Mouse (Mus musculus) stomach, embryonic 15.5 days (tissue): ENCODE measurements at regions not wholly inside any gene's neighbourhood (a gene's known extent, or its start where the extent isn't known, plus 50 kb on each side); places are given as distances from the start of the nearest gene placed in this dataset.

ENCODE experiments used
- ATAC-seq: fragments of 200-750 bp; cut with Nextera tagmentation; 2 replicates; pipeline ENCODE4 v1.8.0; 2017; ENCODE audit warnings: low read depth, moderate number of reproducible peaks, moderate TSS enrichment; ENCODE audit not compliant: insufficient read depth, low FRiP score
- H3K27ac ChIP-seq: fragments of 300-500 bp; sonication (generic); 2 replicates; pipeline ENCODE4 v1.5.1; 2015; ENCODE audit warnings: mild to moderate bottlenecking, inconsistent platforms
- H3K27me3 ChIP-seq: fragments of 300-500 bp; sonication (generic); replicated peaks from 2 replicates; pipeline ENCODE4 v1.6.1; 2015; ENCODE audit warnings: inconsistent platforms
- H3K36me3 ChIP-seq: fragments of 300-500 bp; sonication (generic); 2 replicates; pipeline ENCODE4 v1.6.1; 2015; ENCODE audit warnings: inconsistent platforms
- H3K4me1 ChIP-seq: fragments of 300-500 bp; sonication (generic); 2 replicates; pipeline ENCODE4 v1.6.1; 2015; ENCODE audit warnings: inconsistent platforms
- H3K4me2 ChIP-seq: fragments of 300-500 bp; sonication (generic); 2 replicates; pipeline ENCODE4 v1.6.1; 2015; ENCODE audit warnings: mild to moderate bottlenecking, inconsistent platforms
- H3K4me3 ChIP-seq: fragments of 300-500 bp; sonication (generic); replicated peaks from 2 replicates; pipeline ENCODE4 v1.5.1; 2015; ENCODE audit warnings: inconsistent platforms
- H3K9ac ChIP-seq: fragments of 300-500 bp; sonication (generic); 2 replicates; pipeline ENCODE4 v1.6.1; 2015; ENCODE audit warnings: inconsistent platforms
- H3K9me3 ChIP-seq: fragments of 300-500 bp; sonication (generic); 2 replicates; pipeline ENCODE4 v1.6.1; 2016; ENCODE audit warnings: inconsistent platforms
- WGBS: fragments of 180-500 bp; shearing (Covaris S2); methylation state at CpG from one replicate; pipeline ENCODE4 v1.1.7; 2015; 5-methylcytosine and 5-hydroxymethylcytosine counted together

GRCm38 (mm10) chr3:142965604-142966003 is 83.8 kb upstream of the Pkn2 start:
- H3K9me3 ChIP-seq = no peaks in the 10 kb centered on the region
- H3K27ac ChIP-seq = no peak overlapping the region
- no peaks in the 10 kb centered on the region for H3K36me3 ChIP-seq
- no peak overlapping the region for H3K4me2 ChIP-seq
- H3K9ac ChIP-seq = no peak overlapping the region
- no peaks in the 10 kb centered on the region for H3K4me1 ChIP-seq
- 61% methylated on average over 4 of the region's 4 CpGs for WGBS
- no peak overlapping the region for H3K4me3 ChIP-seq
- ATAC-seq = no peak
- H3K27me3 ChIP-seq = no peaks in the 10 kb centered on the region

- Histone ChIP-seq H3K27me3 (no peaks in the 10 kb centered on the region), H3K4me3 (no peak overlapping the region), H3K9ac (no peak overlapping the region), H3K27ac (peak overlapping the region; percentile 57; the same call in 1 of the 2 replicates), H3K36me3 (no peaks in the 10 kb centered on the region), H3K4me2 (no peak overlapping the region), H3K4me1 (no peaks in the 10 kb centered on the region), H3K9me3 (no peaks in the 10 kb centered on the region)
- no peak; the same call in 1 of the 2 replicates for ATAC-seq
- WGBS = 78% methylated on average over 4 of the region's 4 CpGs
These were observed 82.1 kb upstream of the Pkn2 start for GRCm38 (mm10) chr3:142963818-142964372.

- no peaks in the 10 kb centered on the region for H3K36me3 ChIP-seq
- no peaks in the 10 kb centered on the region for H3K27me3 ChIP-seq
- ATAC-seq = no peak
- no peaks in the 10 kb centered on the region for H3K4me1 ChIP-seq
- no peak overlapping the region for H3K4me3 ChIP-seq
- H3K9ac ChIP-seq = no peak overlapping the region
- 83% methylated on average over 8 of the region's 8 CpGs for WGBS
- H3K27ac ChIP-seq = no peak overlapping the region
- H3K4me2 ChIP-seq = no peak overlapping the region
- no peaks in the 10 kb centered on the region for H3K9me3 ChIP-seq
These were observed 76.0 kb upstream of the Pkn2 start for GRCm38 (mm10) chr3:142957768-142958167.

- Histone ChIP-seq H3K9ac (no peak overlapping the region), H3K4me1 (no peaks in the 10 kb centered on the region), H3K9me3 (no peaks in the 10 kb centered on the region), H3K4me3 (no peak overlapping the region), H3K4me2 (no peak overlapping the region), H3K27me3 (no peaks in the 10 kb centered on the region), H3K27ac (no peak overlapping the region), H3K36me3 (no peaks in the 10 kb centered on the region)
- no peak for ATAC-seq
- WGBS = 39% methylated on average over 7 of the region's 7 CpGs
These were observed 67.0 kb upstream of the Pkn2 start for GRCm38 (mm10) chr3:142948771-142949170.

- no peak overlapping the region for H3K4me3 ChIP-seq
- no peak overlapping the region for H3K9ac ChIP-seq
- H3K27me3 ChIP-seq = no peaks in the 10 kb centered on the region
- no peaks in the 10 kb centered on the region for H3K4me1 ChIP-seq
- 38% methylated on average over 6 of the region's 6 CpGs for WGBS
- ATAC-seq = no peak
- H3K9me3 ChIP-seq = no peaks in the 10 kb centered on the region
- no peak overlapping the region for H3K27ac ChIP-seq
- no peaks in the 10 kb centered on the region for H3K36me3 ChIP-seq
- H3K4me2 ChIP-seq = no peak overlapping the region
These were observed 59.7 kb upstream of the Pkn2 start for GRCm38 (mm10) chr3:142941319-142942024.

GRCm38 (mm10) chr3:142940874-142941273 is 59.1 kb upstream of the Pkn2 start:
- no peaks in the 10 kb centered on the region for H3K36me3 ChIP-seq
- H3K4me1 ChIP-seq = no peaks in the 10 kb centered on the region
- no peaks in the 10 kb centered on the region for H3K27me3 ChIP-seq
- no peak overlapping the region for H3K9ac ChIP-seq
- H3K4me3 ChIP-seq = no peak overlapping the region
- H3K9me3 ChIP-seq = no peaks in the 10 kb centered on the region
- 73% methylated on average over 5 of the region's 5 CpGs for WGBS
- H3K4me2 ChIP-seq = no peak overlapping the region
- H3K27ac ChIP-seq = no peak overlapping the region
- no peak for ATAC-seq

- H3K9ac ChIP-seq = no peak overlapping the region
- no peak overlapping the region for H3K4me3 ChIP-seq
- H3K36me3 ChIP-seq = no peaks in the 10 kb centered on the region
- WGBS = 33% methylated on average over 1 of the region's 1 CpGs
- no peak for ATAC-seq
- H3K9me3 ChIP-seq = no peaks in the 10 kb centered on the region
- H3K27ac ChIP-seq = no peak overlapping the region
- H3K4me2 ChIP-seq = no peak overlapping the region
- no peaks in the 10 kb centered on the region for H3K4me1 ChIP-seq
- no peaks in the 10 kb centered on the region for H3K27me3 ChIP-seq
These were observed 58.0 kb upstream of the Pkn2 start for GRCm38 (mm10) chr3:142939773-142940172.

- Histone ChIP-seq H3K9me3 (no peaks in the 10 kb centered on the region), H3K4me2 (peak overlapping the region; percentile 21; the same call in 1 of the 2 replicates), H3K36me3 (no peaks in the 10 kb centered on the region), H3K4me1 (no peaks in the 10 kb centered on the region), H3K4me3 (no peak overlapping the region), H3K27ac (no peak overlapping the region), H3K9ac (no peak overlapping the region), H3K27me3 (no peaks in the 10 kb centered on the region)
- WGBS = 61% methylated on average over 5 of the region's 5 CpGs
- ATAC-seq = no peak
These were observed 54.1 kb upstream of the Pkn2 start for GRCm38 (mm10) chr3:142935949-142936348.

GRCm38 (mm10) chr3:142934326-142934725 is 52.5 kb upstream of the Pkn2 start:
- Histone ChIP-seq H3K36me3 (no peaks in the 10 kb centered on the region), H3K9me3 (no peaks in the 10 kb centered on the region), H3K4me1 (no peaks in the 10 kb centered on the region), H3K4me3 (no peak overlapping the region), H3K9ac (no peak overlapping the region), H3K27me3 (no peaks in the 10 kb centered on the region), H3K4me2 (no peak overlapping the region), H3K27ac (no peak overlapping the region)
- 86% methylated on average over 5 of the region's 5 CpGs for WGBS
- ATAC-seq = no peak

- Histone ChIP-seq H3K27ac (no peak overlapping the region), H3K9ac (no peak overlapping the region), H3K36me3 (no peaks in the 10 kb centered on the region), H3K4me1 (no peaks in the 10 kb centered on the region), H3K4me3 (no peak overlapping the region), H3K9me3 (no peaks in the 10 kb centered on the region), H3K4me2 (no peak overlapping the region), H3K27me3 (no peaks in the 10 kb centered on the region)
- no peak for ATAC-seq
- 69% methylated on average over 5 of the region's 5 CpGs for WGBS
These were observed 52.0 kb upstream of the Pkn2 start for GRCm38 (mm10) chr3:142933684-142934259.
